33 mouse cellular contexts compared by ENCODE assay signal in the genomic region with DNA sequence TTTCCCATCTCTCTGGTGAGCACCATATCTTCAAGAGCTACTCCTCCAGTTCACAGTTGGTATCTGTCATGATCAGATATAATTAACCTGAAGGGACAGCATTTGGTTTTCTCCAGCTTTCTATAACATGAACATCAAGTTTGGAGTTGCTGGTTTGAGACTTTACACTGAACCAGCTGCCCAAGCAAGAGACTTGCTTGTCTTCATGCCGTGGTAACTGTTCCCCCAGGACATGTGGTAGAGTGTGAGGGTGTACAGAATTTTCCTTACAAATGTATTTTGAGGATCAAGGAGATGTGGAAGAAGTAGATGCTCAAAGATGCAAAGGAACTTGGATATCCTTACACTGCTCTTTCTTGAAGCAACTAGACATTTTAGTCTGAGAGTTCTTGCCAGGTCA.
"Had no signal": no experiment of that assay in that cellular context is flagged by ENCODE, and none has a peak within 500 bp of the region (broad histone marks: within the 10 kb centered on the region; RNA-seq: fewer than 3 reads in every experiment).

No protein-coding gene starts in this region.

- H3K4me3 ChIP-seq: heart, embryonic 12.5 days; heart, embryonic 13.5 days; heart, embryonic 15.5 days; hindbrain, embryonic 10.5 days; hindbrain, embryonic 12.5 days; hindbrain, embryonic 13.5 days; hindbrain, embryonic 15.5 days; intestine, embryonic 15.5 days; kidney, embryonic 15.5 days; layer of hippocampus, adult 2 months; left cerebral cortex, adult 2 months had no signal

- H3K4me2 ChIP-seq: heart, embryonic 11.5 days; heart, embryonic 12.5 days; heart, embryonic 13.5 days; heart, embryonic 15.5 days; hindbrain, embryonic 12.5 days; hindbrain, embryonic 13.5 days; hindbrain, embryonic 14.5 days; hindbrain, embryonic 15.5 days; intestine, embryonic 15.5 days; kidney, embryonic 15.5 days had no signal

- H3K9ac ChIP-seq: heart, embryonic 12.5 days; heart, embryonic 13.5 days; heart, embryonic 15.5 days; hindbrain, embryonic 12.5 days; hindbrain, embryonic 13.5 days; hindbrain, embryonic 14.5 days; hindbrain, embryonic 15.5 days; intestine, embryonic 15.5 days; kidney, embryonic 15.5 days had no signal

- H3K36me3 ChIP-seq: heart, embryonic 12.5 days; heart, embryonic 13.5 days; heart, embryonic 15.5 days; hindbrain, embryonic 10.5 days; hindbrain, embryonic 12.5 days; hindbrain, embryonic 13.5 days; hindbrain, embryonic 15.5 days; intestine, embryonic 15.5 days; kidney, embryonic 15.5 days had no signal

- H3K27me3 ChIP-seq: heart, embryonic 12.5 days; heart, embryonic 13.5 days; heart, embryonic 15.5 days; hindbrain, embryonic 12.5 days; hindbrain, embryonic 13.5 days; hindbrain, embryonic 15.5 days; intestine, embryonic 15.5 days; kidney, embryonic 15.5 days had no signal

- H3K4me1 ChIP-seq: heart, embryonic 12.5 days; heart, embryonic 13.5 days; heart, embryonic 15.5 days; hindbrain, embryonic 10.5 days; hindbrain, embryonic 12.5 days; hindbrain, embryonic 13.5 days; hindbrain, embryonic 15.5 days; intestine, embryonic 15.5 days; kidney, embryonic 15.5 days had no signal

- H3K9me3 ChIP-seq: heart, embryonic 12.5 days; heart, embryonic 13.5 days; heart, embryonic 15.5 days; hindbrain, embryonic 10.5 days; hindbrain, embryonic 12.5 days; hindbrain, embryonic 13.5 days; hindbrain, embryonic 15.5 days; intestine, embryonic 15.5 days; kidney, embryonic 15.5 days had no signal

- ATAC-seq: hindbrain, embryonic 16.5 days; hindbrain, postnatal 0 days; inflammation-experienced regulatory T-cells, adult 6 months had no signal

- DNase-seq: heart, postnatal 10 days; heart, postnatal 14 days; heart, postnatal 36 days; heart, postnatal 4 days; kidney, adult 11 months; kidney, adult 18-20 months; kidney, adult 2 months; kidney, adult 8-10 months; kidney, adult 9 months; kidney, postnatal 10 days; kidney, postnatal 14 days; kidney, postnatal 25 days; kidney, postnatal 36 days; kidney, postnatal 4 days; layer of hippocampus, adult 9-11 months; layer of hippocampus, postnatal 36 days had no signal

- H3K27ac ChIP-seq: heart, embryonic 13.5 days; heart, embryonic 15.5 days; hindbrain, embryonic 10.5 days; hindbrain, embryonic 12.5 days; hindbrain, embryonic 13.5 days; hindbrain, embryonic 14.5 days; hindbrain, embryonic 15.5 days; hindbrain, postnatal 0 days; intestine, embryonic 15.5 days; kidney, embryonic 15.5 days; kidney, postnatal 0 days; layer of hippocampus, adult 2 months; left cerebral cortex, adult 2 months had no signal
